Mouse (Mus musculus) ES-E14 (cell line): Measurements from ENCODE around the gene Agap3. TPM values are rescaled to one million over a fixed set of nuclear protein-coding genes. Genes with fewer than 3 reads are reported as not detected.
A peak's percentile ranks its signal among the peaks of the same experiment; 100 is the strongest.

ENCODE experiments used
- DNase-seq: peaks from one replicate; pipeline ENCODE4 v3.0.0-alpha.2; 2013; ENCODE audit warnings: low read depth, low spot score
- H3K27ac ChIP-seq: 2 replicates; pipeline ENCODE4 v1.5.1; 2012; ENCODE audit warnings: low read depth, mild to moderate bottlenecking, low read length, moderate library complexity, mixed read lengths; ENCODE audit not compliant: poor library complexity, insufficient read depth, severe bottlenecking
- H3K36me3 ChIP-seq: 2 replicates; pipeline ENCODE4 v1.6.1; 2012; ENCODE audit warnings: mild to moderate bottlenecking, low read length, moderate library complexity, mixed read lengths; ENCODE audit not compliant: control insufficient read depth, poor library complexity, insufficient read depth, severe bottlenecking
- H3K4me1 ChIP-seq, 2 experiments: fragments of 150-350 bp in 1 of 2; sonication (generic) in 1 of 2; 2 replicates each; pipeline ENCODE4 v1.6.1; 2012; ENCODE audit warnings: low read length in 2 of 2, mild to moderate bottlenecking in 1 of 2, mixed read lengths in 1 of 2; ENCODE audit not compliant: control insufficient read depth in 2 of 2, insufficient read depth in 2 of 2, poor library complexity in 1 of 2
- H3K4me3 ChIP-seq, 2 experiments: fragments of 150-350 bp in 1 of 2; sonication (generic) in 1 of 2; 2 replicates each; pipeline ENCODE4 v1.5.1; 2012; ENCODE audit warnings: low read length in 2 of 2, low read depth in 1 of 2, mild to moderate bottlenecking in 1 of 2, mixed read lengths in 1 of 2; ENCODE audit not compliant: insufficient read depth in 1 of 2, poor library complexity in 1 of 2, severe bottlenecking in 1 of 2
- H3K9ac ChIP-seq: 2 replicates; pipeline ENCODE4 v1.6.1; 2012; ENCODE audit warnings: low read depth, mild to moderate bottlenecking, low read length, mixed read lengths; ENCODE audit not compliant: poor library complexity, insufficient read depth, severe bottlenecking
- H3K9me3 ChIP-seq: fragments of 150-350 bp; sonication (generic); 2 replicates; pipeline ENCODE4 v1.6.1; 2012; ENCODE audit warnings: low read depth, mild to moderate bottlenecking, low read length; ENCODE audit not compliant: control insufficient read depth, insufficient read depth
- CHD2 ChIP-seq: IDR thresholded peaks from 2 replicates; pipeline ENCODE4 v1.6.1; 2014; ENCODE audit warnings: mild to moderate bottlenecking, low read depth, low read length, inconsistent platforms
- HCFC1 ChIP-seq: IDR thresholded peaks from 2 replicates; pipeline ENCODE4 v1.6.1; 2012; ENCODE audit warnings: low read length, inconsistent platforms, borderline replicate concordance; ENCODE audit not compliant: insufficient read depth
- MAFK ChIP-seq: IDR thresholded peaks from 2 replicates; pipeline ENCODE4 v1.6.1; 2014; ENCODE audit warnings: mild to moderate bottlenecking, low read depth, low read length, inconsistent platforms; ENCODE audit not compliant: insufficient read depth
- ZC3H11A ChIP-seq: IDR thresholded peaks from 2 replicates; pipeline ENCODE4 v1.6.1; 2012; ENCODE audit warnings: low read depth, mild to moderate bottlenecking, inconsistent platforms, low read length, borderline replicate concordance
- ZNF384 ChIP-seq: IDR thresholded peaks from 2 replicates; pipeline ENCODE4 v1.6.1; 2012; ENCODE audit warnings: low read depth, low read length, inconsistent platforms
- in situ Hi-C, 2 experiments: fragments of 600-800 bp; cut with MboI; formaldehyde crosslinking; loops; one replicate each; pipeline ENCODE4 v1.15.1; 2025; ENCODE audit warnings: low sequenced_read_pairs in 2 of 2, inconsistent platforms in 1 of 2; ENCODE audit not compliant: unreplicated experiment in 2 of 2
- total RNA-seq: library from RNA; depleted of rRNA; stranded (reverse); fragments of 300-350 nt; gene quantifications from 2 replicates; pipeline ENCODE4 v1.2.3, GENCODE M21; 2012

The Agap3 gene
- total RNA-seq, 1 experiment = 51.2 TPM

- Histone ChIP-seq H3K4me3 (no peak overlapping the region), H3K9me3 (no peaks in the 10 kb centered on the region), H3K4me1 (no peaks in the 10 kb centered on the region; a peak in 1 of 4 replicates), H3K27ac (no peak overlapping the region), H3K36me3 (peaks cover 6% of the 10 kb centered on the region; the same call in 1 of the 2 replicates), H3K9ac (no peak overlapping the region)
- DNase-seq = no peak
- TF ChIP-seq ZC3H11A (no peak), CHD2 (no peak), ZNF384 (no peak), MAFK (no peak), HCFC1 (no peak)
- in situ Hi-C loops = loop anchor here in 1 of 2 experiments (5.0 kb wide), 1 partner anchor 35 kb away; the partner anchor contains the start of gene Agap3
These were observed 34.4 kb upstream of the Agap3 start for GRCm38 (mm10) chr5:24417587-24417986.

- TF ChIP-seq HCFC1 (no peak), CHD2 (no peak), ZC3H11A (no peak)
- Histone ChIP-seq H3K4me1 (peaks cover 0 to 4% of the 10 kb centered on the region in 2 experiments; a peak in 1 of 4 replicates), H3K9me3 (no peaks in the 10 kb centered on the region), H3K9ac (no peak overlapping the region), H3K4me3 (no peak overlapping the region), H3K36me3 (peaks cover 6% of the 10 kb centered on the region; the same call in 1 of the 2 replicates), H3K27ac (no peak overlapping the region)
- in situ Hi-C loops = no loop called here
- DNase-seq = no peak
These were observed 31.6 kb upstream of the Agap3 start for GRCm38 (mm10) chr5:24420381-24420780.

GRCm38 (mm10) chr5:24423129-24424003 lies 28.6 kb upstream of the Agap3 start, which contains the start of the genes Cdk5 and Slc4a2:
Gene Cdk5, minus strand, starts transcription at chr5:24423530.
Gene Slc4a2, plus strand, starts transcription at chr5:24423837.
- peak within 1 kb of the TSS; percentile 41; the same call in 1 of the 2 replicates for H3K27ac ChIP-seq
- DNase-seq = peak; percentile 99
- H3K9ac ChIP-seq = peak within 1 kb of the TSS; percentile 70
- TF ChIP-seq CHD2 (peak; percentile 82; the same call in 1 of the 2 replicates), MAFK (no peak), HCFC1 (peak; percentile 99), ZNF384 (no peak), ZC3H11A (no peak)
- H3K9me3 ChIP-seq = no peaks in the 10 kb centered on the region
- H3K4me3 ChIP-seq = peak within 1 kb of the TSS; percentile 76 to 82
- in situ Hi-C loops = no loop called here
- peaks cover 4 to 27% of the 10 kb centered on the region in 2 experiments; a peak in 2 of 4 replicates for H3K4me1 ChIP-seq
- peaks cover 4% of the 10 kb centered on the region; the same call in 1 of the 2 replicates for H3K36me3 ChIP-seq

GRCm38 (mm10) chr5:24424004-24424781 lies 27.8 kb upstream of the Agap3 start:
- DNase-seq = no peak
- H3K4me3 ChIP-seq = peak overlapping the region; percentile 62 to 67
- TF ChIP-seq ZC3H11A (no peak), CHD2 (no peak), MAFK (no peak), ZNF384 (no peak), HCFC1 (no peak)
- in situ Hi-C loops = no loop called here
- H3K9ac ChIP-seq = peak overlapping the region; percentile 69
- H3K9me3 ChIP-seq = no peaks in the 10 kb centered on the region
- H3K36me3 ChIP-seq = peaks cover 4% of the 10 kb centered on the region; the same call in 1 of the 2 replicates
- H3K27ac ChIP-seq = peak overlapping the region; percentile 41; the same call in 1 of the 2 replicates
- peaks cover 4 to 27% of the 10 kb centered on the region in 2 experiments; a peak in 2 of 4 replicates for H3K4me1 ChIP-seq
